Mouse (Mus musculus) induced T-regulatory cell, adult 2 months (primary cell): ENCODE results near the gene Ccnd1.
A peak's percentile ranks its signal among the peaks of the same experiment; 100 is the strongest.

ENCODE experiments used
- DNase-seq: peaks from one replicate; pipeline ENCODE4 v3.0.0-alpha.2; 2012; ENCODE audit warnings: low read depth

Gene Ccnd1

GRCm38 (mm10) chr7:144939344-144940002 is at the start of gene Ccnd1:
TSS of gene Ccnd1 (minus strand) at chr7:144939925.
- peak; percentile 17 for DNase-seq

GRCm38 (mm10) chr7:144988856-144989255 is 49.1 kb upstream of the Ccnd1 start:
- no peak for DNase-seq

GRCm38 (mm10) chr7:144985100-144985499 is 45.4 kb upstream of the Ccnd1 start:
- no peak for DNase-seq

- DNase-seq = no peak
Measured at GRCm38 (mm10) chr7:144982358-144983110, 42.8 kb upstream of the Ccnd1 start.

DNA sequence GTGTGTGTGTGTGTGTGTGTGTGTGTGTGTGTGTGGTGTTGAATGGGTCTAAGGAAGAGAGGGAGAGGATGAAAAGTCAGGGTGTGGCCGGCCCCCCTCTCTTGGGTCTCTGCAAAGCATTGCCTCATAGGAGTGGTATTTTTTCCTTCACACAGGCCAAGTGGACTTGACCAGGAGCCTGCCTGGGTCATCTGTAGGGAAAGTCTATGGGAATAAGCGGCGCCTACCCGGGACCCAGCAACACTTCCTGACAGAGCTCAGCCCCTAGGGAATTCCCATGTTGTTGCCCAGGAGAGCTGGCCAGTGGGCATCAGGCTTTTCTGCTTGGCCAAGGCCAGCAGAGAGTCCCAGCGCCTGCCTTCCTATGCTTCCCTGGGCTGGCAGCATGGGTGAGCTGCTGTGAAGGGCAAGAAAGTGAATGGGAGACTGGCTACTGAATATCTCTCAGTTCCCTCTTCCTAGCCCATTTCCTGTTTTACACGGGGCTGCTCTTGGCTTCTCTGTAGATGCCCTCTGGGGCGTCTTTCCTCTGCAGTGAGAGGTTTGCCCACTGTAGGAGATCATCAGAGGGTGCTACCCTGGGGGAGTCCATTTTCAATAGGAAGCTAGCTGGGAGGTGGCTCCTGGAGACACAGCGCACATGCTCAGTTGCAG is 41.8 kb upstream of the Ccnd1 start:
- no peak for DNase-seq

- DNase-seq = no peak
Measured at GRCm38 (mm10) chr7:144979814-144980213, 40.1 kb upstream of the Ccnd1 start.

GRCm38 (mm10) chr7:144977121-144977520 is 37.4 kb upstream of the Ccnd1 start:
- DNase-seq = no peak

GRCm38 (mm10) chr7:144973461-144973860 is 33.7 kb upstream of the Ccnd1 start:
- DNase-seq = no peak

DNA sequence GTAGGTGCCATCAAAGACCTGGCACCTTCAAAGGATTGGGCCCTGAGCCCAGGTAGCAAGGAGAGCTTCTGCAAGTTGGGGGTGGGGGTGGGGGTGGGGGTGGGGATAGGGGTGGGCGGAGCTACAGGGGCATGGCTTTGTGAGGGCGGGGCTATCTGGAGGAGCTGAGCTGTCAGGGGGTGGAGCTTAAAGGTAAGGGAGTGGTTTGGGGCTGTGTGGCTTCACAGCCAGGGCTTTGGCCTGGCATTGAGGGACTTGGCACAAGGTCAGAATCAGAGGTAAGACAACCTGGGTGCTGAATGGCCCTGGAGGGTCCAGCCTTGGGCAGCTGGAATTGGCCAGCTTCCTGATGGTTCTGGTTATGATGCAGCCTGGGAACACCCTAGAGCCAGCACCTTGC is 32.0 kb upstream of the Ccnd1 start:
- DNase-seq = peak; percentile 3

GRCm38 (mm10) chr7:144970997-144971768 is 31.5 kb upstream of the Ccnd1 start:
- DNase-seq = no peak

DNA sequence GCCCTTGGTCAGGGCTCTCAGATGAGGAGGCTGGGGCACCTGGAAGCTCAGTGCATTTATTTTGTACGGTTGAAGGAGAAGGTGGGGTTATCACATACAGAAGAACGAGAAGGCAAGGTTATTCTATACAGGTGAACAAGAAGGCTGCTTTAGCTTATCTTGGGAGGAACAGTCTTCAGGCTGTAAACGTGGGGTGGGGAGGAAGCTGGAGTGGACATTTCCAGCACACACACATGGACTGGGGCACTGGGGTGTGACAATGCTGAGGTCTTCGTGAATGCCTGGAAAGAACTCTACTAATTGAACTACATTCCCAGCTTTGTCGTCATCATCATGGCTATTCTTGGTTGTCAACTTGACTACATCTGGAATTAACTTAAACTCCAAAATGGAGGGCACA is 26.2 kb upstream of the Ccnd1 start:
- no peak for DNase-seq

DNA sequence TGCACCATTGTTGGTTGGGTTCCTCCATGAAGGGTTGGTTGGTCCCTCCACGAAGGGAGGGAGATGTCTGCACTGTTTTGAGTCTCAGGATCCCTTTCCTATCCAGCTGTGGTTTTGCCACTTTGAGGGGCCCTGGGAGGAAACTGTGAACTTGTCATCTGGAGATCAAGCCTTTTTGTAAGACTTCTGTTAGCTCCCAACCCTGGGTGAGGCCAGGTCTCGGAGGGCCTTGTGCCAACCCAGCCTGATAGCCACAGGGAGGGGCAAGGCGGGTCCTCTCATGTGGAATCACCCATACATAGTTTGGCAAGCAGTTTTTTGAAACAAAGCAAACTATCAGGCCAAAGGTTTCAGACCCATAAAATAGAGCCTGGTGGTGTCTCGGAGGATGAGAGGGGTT is 24.6 kb upstream of the Ccnd1 start:
- DNase-seq = no peak

DNA sequence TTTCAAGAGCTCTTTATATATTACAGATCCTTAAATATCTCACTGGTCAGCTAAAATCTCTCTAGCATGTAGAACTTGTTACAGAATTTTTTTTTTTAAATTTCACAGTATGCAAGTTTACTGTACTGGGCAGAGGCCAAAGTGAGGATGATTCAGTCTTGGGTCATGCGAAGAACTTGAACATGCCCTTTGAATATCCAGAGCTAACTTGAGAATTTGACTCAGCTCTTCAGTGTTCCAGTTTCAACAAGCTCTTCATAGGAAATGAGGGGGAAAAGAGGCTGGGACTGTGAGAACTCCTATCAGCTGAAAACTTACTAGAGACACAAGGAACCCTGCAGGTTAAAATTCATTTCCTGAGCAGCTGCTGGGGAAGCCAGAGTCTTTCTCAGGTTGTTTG is 24.2 kb upstream of the Ccnd1 start:
- no peak for DNase-seq

DNA sequence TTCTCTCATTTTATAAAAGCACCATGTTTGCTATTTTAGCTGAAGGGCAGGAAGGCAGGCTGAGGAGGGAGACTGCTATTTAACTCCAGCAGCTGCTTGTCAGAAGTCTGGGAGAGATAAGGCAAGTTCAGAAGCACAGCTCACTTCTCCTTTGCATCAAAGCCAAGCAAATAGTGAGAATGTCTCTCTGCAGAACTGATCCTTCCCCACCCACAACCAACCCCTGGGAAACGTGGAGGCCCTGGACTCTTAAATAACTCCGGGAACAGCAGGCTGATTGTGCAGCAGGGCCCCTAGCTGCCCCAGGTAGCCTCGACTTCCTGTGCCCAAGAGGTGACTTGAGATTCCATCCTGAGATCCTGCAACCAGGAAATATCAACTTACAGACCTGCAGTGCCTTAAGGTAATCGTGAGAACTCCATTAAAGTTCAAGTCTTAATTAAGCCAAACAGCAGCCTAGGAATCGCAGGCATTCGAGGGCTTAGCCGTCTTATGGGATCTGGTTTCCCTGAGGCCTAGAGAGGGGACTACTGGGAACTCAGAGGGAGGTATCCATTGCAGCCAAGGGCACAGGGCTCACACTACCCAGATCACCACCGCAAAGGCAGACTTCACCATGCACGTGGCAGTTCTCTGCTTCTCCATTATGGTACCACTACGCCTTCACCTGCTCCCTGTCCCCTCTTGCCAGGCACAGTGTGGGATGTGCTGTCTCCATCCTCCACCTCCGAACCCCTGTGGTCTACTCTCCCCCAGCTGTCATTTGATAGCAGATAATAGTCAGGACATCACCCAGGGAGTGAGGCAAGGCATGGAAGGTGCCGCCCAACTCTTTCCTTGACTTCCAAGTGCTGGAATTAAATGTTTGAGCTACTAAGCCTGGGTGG is 19.0 kb upstream of the Ccnd1 start:
- no peak for DNase-seq

- DNase-seq = peak; percentile 35
Measured at GRCm38 (mm10) chr7:144943254-144943653, 3.5 kb upstream of the Ccnd1 start.

DNA sequence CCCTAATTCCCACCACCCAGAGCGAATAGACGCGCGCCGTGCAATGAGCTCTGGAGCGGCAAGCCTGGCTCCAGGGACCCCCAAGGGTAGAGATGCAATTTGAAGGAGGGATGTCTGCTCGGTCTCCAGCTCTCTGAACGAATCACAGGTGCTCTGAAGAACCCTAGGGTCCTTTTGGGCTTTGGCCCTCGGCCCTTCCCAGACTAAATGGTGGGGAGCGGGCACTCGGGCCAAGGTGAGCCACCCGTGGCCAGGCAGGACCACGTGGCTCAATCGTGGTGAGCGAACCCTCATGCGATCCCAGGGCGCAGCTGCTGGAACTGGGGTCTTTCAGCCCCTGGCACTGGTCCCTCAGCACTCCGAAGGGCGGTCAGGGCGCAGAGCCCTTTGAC is 3.0 kb upstream of the Ccnd1 start:
- no peak for DNase-seq

DNA sequence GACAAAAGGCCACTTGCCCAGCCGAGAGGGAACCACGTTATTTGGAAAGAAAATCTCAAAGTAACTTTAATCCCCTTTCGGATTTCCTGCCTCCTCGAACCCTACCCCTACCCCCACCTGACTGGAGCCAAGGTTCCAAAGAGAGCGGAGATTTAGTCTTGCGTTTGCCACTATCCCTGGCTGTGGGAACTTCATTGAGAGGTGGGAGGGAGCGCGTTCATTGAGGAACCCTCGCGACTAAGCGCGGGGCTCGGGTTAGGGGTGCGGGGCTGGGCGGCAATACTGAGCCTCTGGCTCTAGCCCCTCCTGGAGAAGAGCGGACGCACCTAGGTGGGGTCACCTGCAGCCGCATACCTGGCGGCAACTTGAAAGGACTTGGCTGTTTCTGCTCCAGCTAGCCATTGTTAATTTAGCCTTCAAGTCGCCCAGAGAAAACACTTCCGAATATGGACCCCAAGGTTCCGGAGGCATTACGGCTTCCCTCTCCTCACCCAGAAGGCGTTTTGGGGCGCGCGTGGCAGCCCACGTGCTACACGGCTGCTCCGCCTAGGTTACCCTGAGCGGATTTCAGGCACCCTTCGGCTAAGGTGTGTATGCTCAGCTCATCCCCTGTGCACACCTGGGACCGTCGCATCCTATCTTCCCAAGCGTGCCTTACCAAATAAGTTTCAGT is 2.5 kb upstream of the Ccnd1 start:
- DNase-seq = no peak

DNA sequence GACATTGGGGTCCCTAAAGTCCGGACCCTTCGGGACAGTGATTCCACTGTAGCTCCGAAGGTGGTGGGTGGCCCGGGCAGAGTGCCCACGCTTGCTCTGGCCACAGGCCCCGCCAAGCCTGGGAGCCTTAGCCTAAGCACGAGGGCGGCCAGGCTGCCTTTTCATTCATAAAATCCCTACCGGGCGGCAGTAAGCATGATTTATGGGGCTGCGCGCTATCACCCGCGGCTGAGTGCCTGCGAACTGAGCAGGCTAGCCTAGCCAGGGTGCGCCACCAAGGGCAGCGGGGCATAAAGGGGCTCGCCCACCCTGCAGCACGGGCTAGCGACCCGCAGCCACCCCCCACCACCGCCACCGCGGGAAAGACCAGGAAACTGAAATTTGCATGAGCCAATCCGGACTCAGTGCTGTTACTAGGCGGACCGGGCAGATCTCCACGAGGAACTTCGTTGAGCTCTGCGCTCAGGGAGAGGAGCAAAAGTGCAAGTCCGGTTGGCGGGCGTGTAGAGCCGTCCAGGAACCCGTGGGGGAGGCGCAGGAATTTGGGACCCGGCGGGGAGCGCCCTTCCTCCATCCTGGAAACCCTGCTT is 1.6 kb upstream of the Ccnd1 start:
- no peak for DNase-seq

- DNase-seq = no peak
Measured at GRCm38 (mm10) chr7:144940585-144940984, 860 bp upstream of the Ccnd1 start.

- DNase-seq = no peak
Measured at GRCm38 (mm10) chr7:144940003-144940571, 362 bp upstream of the Ccnd1 start.
